Mouse (Mus musculus) heart, embryonic 15.5 days (tissue): ENCODE results near the gene Asgr2. TPM values are rescaled to one million over a fixed set of nuclear protein-coding genes. Genes with fewer than 3 reads are reported as not detected.

Experiments
- ATAC-seq: fragments of 200-750 bp; cut with Nextera tagmentation; replicated peaks from 2 replicates; pipeline ENCODE4 v1.8.0; 2017; ENCODE audit warnings: low read depth, moderate TSS enrichment; ENCODE audit not compliant: insufficient number of reproducible peaks, insufficient read depth, low FRiP score
- H3K27ac ChIP-seq: fragments of 300-500 bp; sonication (generic); 2 replicates; pipeline ENCODE4 v1.5.1; 2015; ENCODE audit warnings: mild to moderate bottlenecking, inconsistent platforms
- H3K27me3 ChIP-seq: fragments of 300-500 bp; sonication (generic); 2 replicates; pipeline ENCODE4 v1.6.1; 2015; ENCODE audit warnings: inconsistent platforms
- H3K36me3 ChIP-seq: fragments of 300-500 bp; sonication (generic); 2 replicates; pipeline ENCODE4 v1.6.1; 2015; ENCODE audit warnings: mild to moderate bottlenecking, inconsistent platforms
- H3K4me1 ChIP-seq: fragments of 300-500 bp; sonication (generic); replicated peaks from 2 replicates; pipeline ENCODE4 v1.6.1; 2015; ENCODE audit warnings: inconsistent platforms
- H3K4me2 ChIP-seq: fragments of 300-500 bp; sonication (generic); 2 replicates; pipeline ENCODE4 v1.6.1; 2015; ENCODE audit warnings: inconsistent platforms, mild to moderate bottlenecking, moderate library complexity
- H3K4me3 ChIP-seq: fragments of 300-500 bp; sonication (generic); 2 replicates; pipeline ENCODE4 v1.5.1; 2015; ENCODE audit warnings: mild to moderate bottlenecking, inconsistent platforms
- H3K9ac ChIP-seq: fragments of 300-500 bp; sonication (generic); 2 replicates; pipeline ENCODE4 v1.6.1; 2015; ENCODE audit warnings: mild to moderate bottlenecking, inconsistent platforms
- H3K9me3 ChIP-seq: fragments of 300-500 bp; sonication (generic); replicated peaks from 2 replicates; pipeline ENCODE4 v1.6.1; 2016; ENCODE audit warnings: inconsistent platforms
- WGBS: fragments of 180-500 bp; shearing (Covaris S2); methylation state at CpG from one replicate; pipeline ENCODE4 v1.1.7; 2015; ENCODE audit warnings: mixed read lengths; 5-methylcytosine and 5-hydroxymethylcytosine counted together
- polyA plus RNA-seq: library from polyadenylated mRNA; unstranded; fragments of >200 nt; fragmentation: Nextera tagmentation; extraction: Ambion mirVana; gene quantifications from 2 replicates; pipeline ENCODE4 v1.2.1, GENCODE M21; 2015

Asgr2 gene
- 0.22 TPM in 1 of 2 replicates, not detected in the other for polyA plus RNA-seq

DNA sequence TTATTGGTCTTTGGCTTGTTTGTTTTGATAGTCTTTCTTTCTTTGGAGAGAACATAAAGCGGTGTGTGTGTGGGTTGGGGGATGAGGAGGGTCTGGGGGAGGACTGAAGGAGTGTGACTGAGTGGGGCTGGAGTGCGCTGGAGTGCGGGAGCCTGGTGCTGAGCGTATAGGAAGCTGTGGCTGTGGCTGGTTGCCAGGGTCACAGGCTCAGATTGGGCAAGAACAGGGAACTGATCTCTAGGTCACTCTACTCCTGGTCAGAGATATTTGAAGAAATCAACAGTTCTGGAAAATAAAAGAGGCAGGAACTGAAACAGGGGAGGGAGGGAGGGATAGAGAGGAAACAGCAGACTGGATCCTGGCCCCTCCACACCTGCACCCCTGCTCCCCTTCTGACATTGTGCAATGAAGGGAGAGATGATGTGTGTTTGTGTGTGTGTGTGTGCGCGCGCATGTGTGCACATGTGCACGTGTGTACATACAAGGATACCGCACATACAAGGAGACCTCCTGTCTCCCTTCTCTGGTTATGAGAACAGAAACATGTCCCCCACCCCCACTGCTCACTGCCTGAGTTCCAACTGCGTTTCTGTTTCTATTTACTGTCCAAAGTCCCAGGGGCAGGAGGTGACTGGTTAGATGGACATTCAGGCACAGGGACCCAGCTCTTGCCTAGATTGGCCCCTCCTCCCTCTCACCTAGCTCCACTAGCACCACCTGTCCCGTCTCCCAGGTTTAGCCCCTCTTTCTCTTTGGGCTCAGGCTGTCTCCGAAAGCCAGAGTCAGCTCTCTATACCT lies at the start of gene Asgr2:
Asgr2 (plus strand) TSS at position 659 of the 798 bp plus-strand sequence.
- no peaks in the 10 kb centered on the region; the same call in 1 of the 2 replicates for H3K9me3 ChIP-seq
- no peaks in the 10 kb centered on the region for H3K27me3 ChIP-seq
- 63% methylated on average over 12 of the region's 12 CpGs for WGBS
- no peak for ATAC-seq
- H3K36me3 ChIP-seq: no peaks in the 10 kb centered on the region
- H3K9ac ChIP-seq: no peak within 1 kb of the TSS
- H3K4me3 ChIP-seq: no peak within 1 kb of the TSS
- no peak within 1 kb of the TSS for H3K4me2 ChIP-seq
- H3K27ac ChIP-seq: no peak within 1 kb of the TSS
- no peaks in the 10 kb centered on the region for H3K4me1 ChIP-seq

DNA sequence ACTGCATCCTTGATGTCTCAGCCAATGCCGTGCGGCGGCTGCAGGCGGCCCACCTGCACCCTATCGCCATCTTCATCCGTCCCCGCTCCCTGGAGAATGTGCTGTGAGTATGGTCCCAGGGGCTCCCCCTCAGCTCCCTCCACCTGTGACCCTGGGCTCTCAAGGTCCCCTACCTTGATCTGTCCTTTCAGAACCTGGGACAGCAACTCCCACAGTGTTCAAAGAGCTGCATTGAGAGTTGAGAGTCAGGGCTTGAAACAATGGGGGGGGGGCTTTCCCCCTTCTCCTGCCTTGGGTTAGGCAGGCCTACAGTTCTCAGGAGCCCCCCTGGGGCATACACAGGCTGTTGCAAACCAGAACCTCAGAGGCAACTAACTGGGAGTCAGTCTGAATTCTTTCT lies 48.8 kb upstream of the Asgr2 start:
- H3K4me2 ChIP-seq: no peak overlapping the region
- no peak for ATAC-seq
- no peaks in the 10 kb centered on the region; the same call in 1 of the 2 replicates for H3K36me3 ChIP-seq

DNA sequence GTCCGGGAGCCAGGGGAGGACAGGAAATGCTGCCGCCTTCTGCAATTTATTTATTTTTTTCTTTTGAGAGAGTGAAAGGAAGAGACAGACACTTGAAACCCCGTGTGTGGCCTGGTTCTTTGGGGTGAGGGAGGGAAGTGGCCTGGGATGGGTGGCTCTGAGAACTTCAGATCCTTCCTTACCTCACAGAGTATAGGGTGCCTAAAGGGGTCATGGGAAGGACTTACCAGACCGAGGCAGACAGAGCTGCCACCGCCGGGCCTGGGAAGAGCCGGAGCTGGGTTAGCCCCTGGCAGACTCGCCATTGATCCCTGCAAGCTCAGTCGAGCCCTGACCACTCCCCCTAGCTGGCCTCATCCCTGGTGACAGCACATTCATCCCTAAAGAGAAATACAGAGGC lies 47.0 kb upstream of the Asgr2 start:
- WGBS: 56% methylated on average over 9 of the region's 9 CpGs
- ATAC-seq: no peak
- Histone ChIP-seq H3K4me1 (no peaks in the 10 kb centered on the region), H3K4me2 (no peak overlapping the region), H3K9ac (no peak overlapping the region), H3K36me3 (no peaks in the 10 kb centered on the region), H3K27me3 (no peaks in the 10 kb centered on the region), H3K27ac (no peak overlapping the region), H3K4me3 (no peak overlapping the region), H3K9me3 (no peaks in the 10 kb centered on the region)

More for the DNA sequence above, 48.8 kb upstream of the Asgr2 start:
- Histone ChIP-seq H3K4me3 (no peak overlapping the region), H3K4me1 (no peaks in the 10 kb centered on the region), H3K27me3 (no peaks in the 10 kb centered on the region), H3K9me3 (no peaks in the 10 kb centered on the region), H3K27ac (no peak overlapping the region), H3K9ac (no peak overlapping the region)
- WGBS: 82% methylated on average over 7 of the region's 7 CpGs

DNA sequence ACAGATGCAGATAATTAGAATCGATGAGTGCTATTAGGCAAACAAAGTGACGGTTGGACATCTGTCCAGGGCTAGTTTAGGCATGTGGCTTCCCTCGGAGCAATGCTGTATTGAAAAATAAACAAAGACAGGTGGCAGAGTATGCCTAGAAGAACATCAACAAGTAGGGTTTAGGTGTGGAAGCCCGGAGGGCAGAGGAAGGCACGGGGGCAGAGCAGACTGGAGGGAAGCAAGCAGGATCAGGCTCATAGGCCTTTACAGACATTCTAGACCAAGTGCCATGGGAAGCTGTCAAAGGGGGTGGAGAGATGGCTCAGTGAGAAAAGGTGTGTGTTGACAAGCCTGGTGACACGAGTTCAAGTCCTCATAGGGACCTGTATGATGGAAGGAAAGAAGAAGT lies 43.1 kb upstream of the Asgr2 start:
- Histone ChIP-seq H3K27me3 (no peaks in the 10 kb centered on the region; the same call in none of the 2 replicates), H3K4me2 (no peak overlapping the region), H3K36me3 (no peaks in the 10 kb centered on the region), H3K27ac (no peak overlapping the region), H3K9ac (no peak overlapping the region), H3K4me1 (no peaks in the 10 kb centered on the region), H3K4me3 (no peak overlapping the region), H3K9me3 (no peaks in the 10 kb centered on the region)
- no peak for ATAC-seq
- 78% methylated on average over 6 of the region's 6 CpGs for WGBS

DNA sequence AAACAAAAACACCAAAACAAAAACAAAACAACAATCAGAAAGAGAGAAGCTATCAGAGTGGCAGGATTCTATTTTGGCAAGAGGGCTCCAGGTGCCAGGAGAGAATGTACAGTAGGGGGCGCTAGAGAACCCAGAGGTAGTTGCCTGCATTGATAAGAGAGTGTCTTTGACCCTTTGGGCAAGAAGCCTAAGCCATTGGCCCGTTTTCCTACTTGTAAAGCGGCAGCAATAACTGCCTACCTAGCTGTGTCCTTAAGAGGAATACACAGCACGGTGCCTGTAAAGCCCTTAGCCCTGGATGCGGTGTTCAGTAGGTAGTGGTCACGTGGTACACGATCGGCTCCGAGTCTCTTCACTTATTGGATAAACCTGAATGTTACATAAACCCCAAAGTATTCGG lies 42.6 kb upstream of the Asgr2 start:
- Histone ChIP-seq H3K4me2 (no peak overlapping the region), H3K4me1 (no peaks in the 10 kb centered on the region), H3K9me3 (no peaks in the 10 kb centered on the region), H3K4me3 (no peak overlapping the region), H3K27me3 (peaks cover 4% of the 10 kb centered on the region), H3K9ac (no peak overlapping the region), H3K27ac (no peak overlapping the region), H3K36me3 (no peaks in the 10 kb centered on the region)
- 54% methylated on average over 10 of the region's 10 CpGs for WGBS
- no peak for ATAC-seq

DNA sequence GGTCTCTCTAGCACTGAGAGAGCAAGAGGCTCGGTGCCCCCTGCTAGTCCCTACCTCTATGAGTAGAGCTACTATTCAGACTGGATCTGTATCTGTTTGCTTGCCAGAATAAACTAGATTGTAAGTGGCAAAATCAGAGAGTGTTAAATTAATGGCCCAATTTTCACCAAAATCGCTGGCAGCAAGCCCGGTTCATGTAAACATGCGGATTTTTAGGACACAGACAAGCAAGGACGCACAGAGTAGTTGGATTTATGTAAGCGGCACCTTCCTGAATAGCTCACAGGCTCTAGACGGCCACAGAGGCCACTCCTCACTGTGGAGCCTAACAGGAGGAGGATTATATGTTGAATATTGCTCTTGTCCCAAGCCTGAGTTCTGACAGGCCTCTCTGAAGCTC lies 39.3 kb upstream of the Asgr2 start:
- Histone ChIP-seq H3K27me3 (peaks cover 10% of the 10 kb centered on the region), H3K4me2 (no peak overlapping the region), H3K9ac (no peak overlapping the region), H3K4me3 (no peak overlapping the region), H3K36me3 (no peaks in the 10 kb centered on the region), H3K27ac (no peak overlapping the region), H3K4me1 (peaks cover 3% of the 10 kb centered on the region; the same call in 1 of the 2 replicates), H3K9me3 (no peaks in the 10 kb centered on the region)
- 66% methylated on average over 7 of the region's 7 CpGs for WGBS
- no peak for ATAC-seq

DNA sequence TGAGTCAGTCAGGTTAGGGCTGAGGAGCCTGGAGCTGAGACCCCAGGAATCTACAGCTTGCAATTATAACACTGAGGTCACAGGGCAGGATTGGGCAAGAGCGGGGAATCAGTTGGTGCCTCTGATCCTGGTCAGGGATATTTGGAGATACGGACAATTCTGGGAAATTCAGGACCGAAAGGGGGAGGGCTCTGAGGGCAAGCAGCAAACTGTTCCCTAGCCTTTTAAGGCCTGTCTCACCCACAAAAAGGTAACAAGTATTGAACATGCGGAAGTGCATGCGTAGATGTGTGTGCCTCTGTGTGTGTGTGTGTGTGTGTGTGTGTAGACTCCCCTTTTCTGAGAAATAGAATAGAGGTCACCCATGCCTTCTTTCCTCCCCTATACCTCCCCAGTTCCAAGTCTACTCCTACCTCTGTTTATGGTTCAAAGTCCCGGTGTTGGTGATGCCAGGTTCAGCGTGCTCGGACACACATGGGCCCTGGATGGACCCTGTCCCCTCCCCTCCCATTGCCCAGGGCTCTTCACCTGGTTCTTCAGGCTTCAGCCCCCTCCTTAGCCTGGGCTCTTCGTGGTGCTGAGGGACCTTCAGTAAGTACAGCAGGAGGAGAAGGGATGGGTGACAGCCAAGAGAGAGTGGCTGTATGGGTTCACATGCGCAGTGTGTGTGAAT lies 38.4 kb upstream of the Asgr2 start, which contains the start of gene Asgr1:
Asgr1 (plus strand) TSS at position 188 of the 673 bp plus-strand sequence.
- H3K36me3 ChIP-seq: no peaks in the 10 kb centered on the region
- no peak for ATAC-seq
- H3K4me3 ChIP-seq: no peak within 1 kb of the TSS
- H3K9ac ChIP-seq: no peak within 1 kb of the TSS
- H3K4me1 ChIP-seq: peaks cover 3% of the 10 kb centered on the region; the same call in 1 of the 2 replicates
- WGBS: 82% methylated on average over 10 of the region's 10 CpGs
- H3K4me2 ChIP-seq: no peak within 1 kb of the TSS
- H3K27ac ChIP-seq: no peak within 1 kb of the TSS
- peaks cover 10% of the 10 kb centered on the region for H3K27me3 ChIP-seq
- no peaks in the 10 kb centered on the region for H3K9me3 ChIP-seq

DNA sequence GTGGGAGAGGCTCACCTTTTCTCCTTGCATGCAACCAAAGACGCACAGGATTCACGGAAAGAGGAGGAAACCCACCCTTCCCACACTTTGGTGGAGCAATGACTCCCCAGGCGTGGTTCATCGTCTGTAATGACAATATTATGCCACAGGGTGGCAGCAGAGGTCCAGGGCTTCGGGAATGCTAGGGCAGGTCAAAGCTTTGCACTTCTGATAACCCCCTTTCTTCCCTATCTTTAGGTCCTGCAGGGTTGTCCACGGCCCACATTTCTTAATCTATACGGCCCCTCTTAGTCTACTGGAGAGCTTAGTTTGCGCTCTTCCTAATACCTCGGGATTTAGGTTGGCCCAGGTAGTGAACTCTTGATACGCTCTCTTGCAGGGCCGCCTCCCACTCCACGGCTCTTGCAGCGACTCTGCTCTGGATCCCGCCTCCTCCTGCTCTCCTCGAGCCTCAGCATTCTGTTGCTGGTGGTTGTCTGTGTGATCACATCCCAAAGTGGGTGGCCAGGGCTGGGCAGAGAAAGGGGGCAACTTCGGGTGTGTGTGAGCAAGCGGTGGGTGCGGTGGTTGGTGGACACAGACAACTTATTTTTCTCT lies 36.7 kb upstream of the Asgr2 start:
- Histone ChIP-seq H3K27ac (no peak overlapping the region), H3K36me3 (no peaks in the 10 kb centered on the region), H3K4me3 (no peak overlapping the region), H3K4me2 (peak overlapping the region; percentile 36; the same call in 1 of the 2 replicates), H3K4me1 (peaks cover 3% of the 10 kb centered on the region; the same call in 1 of the 2 replicates), H3K9ac (no peak overlapping the region), H3K27me3 (peaks cover 10% of the 10 kb centered on the region), H3K9me3 (no peaks in the 10 kb centered on the region)
- WGBS: 25% methylated on average over 18 of the region's 18 CpGs
- no peak for ATAC-seq

DNA sequence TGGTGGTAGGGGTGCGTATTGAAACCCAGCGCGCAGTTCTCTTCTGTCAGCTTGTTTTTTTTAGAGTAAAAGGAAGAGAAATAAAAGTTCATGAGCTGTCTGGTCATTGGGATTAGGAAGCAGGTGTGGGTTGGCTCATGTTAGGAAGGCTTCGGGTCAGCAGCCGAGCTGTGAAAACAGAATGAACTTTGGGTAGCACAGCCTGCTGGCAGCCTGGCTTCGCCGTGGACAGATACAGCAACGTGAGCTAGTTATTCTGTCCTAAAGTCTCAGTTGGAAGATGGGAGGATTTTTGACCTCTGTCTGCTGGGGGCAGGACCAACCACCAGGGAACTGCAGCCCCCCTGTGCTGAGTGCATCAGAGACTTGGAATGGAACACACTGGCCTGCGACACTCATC lies 34.6 kb upstream of the Asgr2 start:
- Histone ChIP-seq H3K27me3 (peaks cover 10% of the 10 kb centered on the region), H3K4me1 (peaks cover 3% of the 10 kb centered on the region; the same call in 1 of the 2 replicates), H3K4me3 (no peak overlapping the region), H3K36me3 (no peaks in the 10 kb centered on the region), H3K27ac (no peak overlapping the region), H3K9me3 (no peaks in the 10 kb centered on the region), H3K9ac (no peak overlapping the region), H3K4me2 (no peak overlapping the region)
- ATAC-seq: no peak
- 78% methylated on average over 9 of the region's 9 CpGs for WGBS

DNA sequence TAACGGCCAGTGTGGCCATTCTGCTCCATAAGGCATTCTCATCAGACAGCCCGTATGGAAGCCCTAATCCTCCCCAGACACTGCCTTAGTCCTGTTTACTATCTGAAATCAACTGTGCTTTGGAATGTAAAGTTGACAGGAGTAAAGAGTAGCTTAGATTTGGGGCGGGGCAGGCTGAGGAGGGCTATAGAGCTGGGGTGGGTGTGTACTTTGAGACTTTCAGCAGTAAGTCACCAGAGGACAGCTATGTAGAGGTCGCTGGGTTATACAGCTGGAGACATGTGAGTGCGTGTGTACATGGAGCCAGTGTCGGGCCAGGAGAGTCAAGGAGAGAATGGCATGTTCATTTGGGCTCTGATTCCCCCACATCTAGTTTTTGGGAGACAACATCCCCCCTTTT lies 32.5 kb upstream of the Asgr2 start:
- Histone ChIP-seq H3K4me2 (no peak overlapping the region), H3K36me3 (no peaks in the 10 kb centered on the region), H3K27me3 (peaks cover 5% of the 10 kb centered on the region), H3K27ac (no peak overlapping the region), H3K4me3 (no peak overlapping the region), H3K4me1 (peaks cover 3% of the 10 kb centered on the region; the same call in 1 of the 2 replicates), H3K9ac (no peak overlapping the region), H3K9me3 (no peaks in the 10 kb centered on the region)
- ATAC-seq: no peak
- 29% methylated on average over 6 of the region's 6 CpGs for WGBS

DNA sequence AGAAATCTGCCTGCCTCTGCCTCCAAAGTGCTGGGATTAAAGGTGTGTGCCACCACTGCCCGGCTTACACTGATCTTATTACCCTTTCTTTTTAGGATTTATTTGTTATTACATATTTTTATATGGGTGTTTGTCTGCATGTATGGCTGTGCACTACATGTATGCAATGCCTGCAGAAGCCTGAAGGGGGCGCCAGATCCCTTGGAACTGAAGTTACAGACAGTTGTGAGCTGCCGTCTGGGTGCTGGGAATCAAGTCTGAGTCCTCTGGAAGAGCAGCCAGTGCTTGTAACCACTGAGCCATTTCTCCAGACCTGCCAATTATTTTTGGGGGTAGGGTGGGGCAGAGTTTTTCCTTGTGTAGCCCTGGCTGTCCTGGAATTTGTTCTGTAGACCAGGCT lies 29.4 kb upstream of the Asgr2 start:
- Histone ChIP-seq H3K9me3 (no peaks in the 10 kb centered on the region), H3K4me2 (no peak overlapping the region), H3K27ac (no peak overlapping the region), H3K9ac (no peak overlapping the region), H3K4me3 (no peak overlapping the region), H3K4me1 (peaks cover 5% of the 10 kb centered on the region), H3K27me3 (no peaks in the 10 kb centered on the region), H3K36me3 (no peaks in the 10 kb centered on the region)
- ATAC-seq: no peak
- WGBS: 68% methylated on average over 3 of the region's 3 CpGs
